Mouse (Mus musculus) spleen, postnatal 14 days (tissue): Measurements from ENCODE around the gene Lpcat2b.

Experiments
- DNase-seq, 2 experiments: peaks; one replicate each; pipeline ENCODE4 v3.0.0; 2021 to 2022; ENCODE audit warnings: low spot score in 2 of 2

Gene Lpcat2b

DNA sequence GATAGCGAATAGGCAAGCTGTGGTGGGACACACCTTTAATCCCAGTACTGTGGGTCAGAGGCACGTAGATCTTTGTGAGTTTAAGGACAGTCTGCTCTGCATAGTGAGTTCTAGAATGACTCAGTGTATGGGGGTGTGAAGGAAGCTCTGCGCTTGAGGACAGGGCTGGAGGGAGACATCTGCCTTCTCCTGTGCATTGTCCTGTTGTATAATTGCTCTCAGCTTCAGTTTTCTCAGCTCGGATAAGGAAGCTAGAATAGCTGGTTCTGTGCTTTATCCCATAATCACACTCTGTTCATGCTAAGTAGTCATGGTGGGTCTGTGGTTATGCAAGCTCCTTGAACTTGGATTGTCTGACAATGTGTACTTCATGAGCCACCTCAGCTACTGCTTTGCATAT is 17.4 kb downstream of the Lpcat2b start:
- no peak for DNase-seq

DNA sequence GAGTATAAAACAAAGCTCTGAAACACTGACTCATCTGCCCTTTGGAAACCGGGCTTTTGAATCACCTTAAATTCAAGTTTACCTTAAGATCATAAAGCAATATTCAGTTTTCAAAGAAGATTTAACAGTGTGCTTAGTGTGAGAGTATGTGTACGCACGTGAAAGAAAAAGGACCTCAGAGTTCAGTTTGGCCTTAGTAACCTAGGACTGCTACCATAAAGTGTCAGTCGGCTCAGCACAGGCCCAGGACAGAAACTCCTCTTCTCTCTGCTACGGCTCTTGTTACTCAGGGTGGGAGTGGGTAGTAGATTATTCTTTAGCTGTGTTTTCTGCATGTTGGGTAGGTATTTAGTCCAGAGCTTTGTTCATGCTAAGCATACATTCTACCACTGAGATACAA is 18.3 kb downstream of the Lpcat2b start:
- DNase-seq, result no peak

DNA sequence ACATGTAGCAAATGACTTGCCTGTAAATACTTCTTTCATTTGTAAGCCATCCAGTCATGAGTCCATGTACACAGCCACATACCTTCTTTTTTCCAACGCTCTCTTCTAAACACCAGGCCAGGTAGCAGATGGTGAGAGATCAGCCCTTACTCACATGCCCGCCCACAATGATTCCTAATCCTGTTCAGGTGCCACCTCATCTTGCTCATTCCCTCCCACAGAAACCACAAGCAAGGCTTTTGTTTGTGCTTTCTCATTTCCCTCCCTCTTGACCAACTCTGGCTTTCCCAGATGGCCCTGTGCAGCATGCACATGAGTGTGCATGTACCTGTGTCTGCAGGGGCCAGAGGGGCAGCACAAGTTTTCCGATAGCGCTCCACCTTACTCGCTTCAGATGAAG is 18.9 kb downstream of the Lpcat2b start:
- DNase-seq, result no peak

DNA sequence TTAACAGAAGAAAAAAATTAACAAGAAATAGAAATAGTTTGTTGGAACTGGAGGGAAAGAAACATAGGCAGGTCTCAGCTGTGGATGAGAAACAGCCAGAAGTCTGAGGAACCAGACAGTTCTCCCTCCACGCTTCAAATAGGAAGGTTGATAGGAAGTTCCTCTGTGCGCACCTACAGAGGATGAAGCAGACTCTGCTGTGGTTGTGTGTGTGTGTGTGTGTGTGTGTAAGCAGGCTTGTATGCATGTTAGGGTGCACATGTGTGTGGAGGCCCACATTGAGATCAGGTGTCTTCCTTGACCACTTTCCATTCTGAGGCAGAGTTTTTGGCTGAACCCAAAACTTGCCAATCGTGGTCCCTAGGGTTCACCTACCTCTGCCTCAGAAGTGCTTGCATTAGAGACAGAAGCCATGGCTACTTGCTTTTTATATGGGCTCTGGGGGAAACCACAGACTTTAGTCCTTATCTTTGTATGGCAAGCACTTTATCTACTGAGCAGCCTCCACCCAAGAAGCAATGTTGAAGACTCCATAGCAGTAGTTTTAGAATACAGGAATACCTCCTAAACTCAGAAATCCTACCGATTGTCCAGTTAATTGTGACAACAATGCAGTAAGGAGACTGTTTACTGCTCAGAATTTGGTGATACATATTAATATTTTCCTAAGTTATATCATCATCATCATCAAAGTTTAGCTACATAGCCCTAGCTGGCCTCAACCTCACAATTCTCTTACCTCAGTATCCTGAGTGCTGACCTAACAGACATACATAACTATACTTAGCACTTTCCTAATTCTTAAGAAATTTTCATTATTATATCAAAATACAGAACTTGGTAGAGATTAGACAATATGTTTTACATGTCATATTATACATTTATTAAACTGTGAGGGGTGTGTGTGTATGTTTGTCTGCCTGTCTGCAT is 31.1 kb downstream of the Lpcat2b start:
- no peak for DNase-seq

DNA sequence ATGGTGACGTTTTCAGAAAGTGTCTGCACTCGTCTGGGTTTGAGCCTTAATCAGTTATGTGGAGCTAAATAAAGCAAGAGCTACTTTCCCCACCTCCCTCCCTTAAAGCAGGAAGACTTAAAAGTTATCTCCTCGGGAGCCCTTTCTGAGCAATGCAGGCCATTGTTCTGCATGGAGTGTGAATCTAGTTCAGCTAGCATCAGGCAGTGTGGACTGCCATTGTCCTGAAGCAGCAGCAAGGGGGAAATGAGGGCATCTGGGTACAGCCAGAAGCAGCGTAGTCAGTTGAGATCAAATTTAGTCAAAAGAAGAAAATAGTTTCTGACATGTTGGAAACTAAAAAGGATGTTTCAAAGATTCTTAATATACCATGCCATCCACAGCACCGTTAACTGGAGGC is 35.2 kb downstream of the Lpcat2b start:
- DNase-seq, result no peak

DNA sequence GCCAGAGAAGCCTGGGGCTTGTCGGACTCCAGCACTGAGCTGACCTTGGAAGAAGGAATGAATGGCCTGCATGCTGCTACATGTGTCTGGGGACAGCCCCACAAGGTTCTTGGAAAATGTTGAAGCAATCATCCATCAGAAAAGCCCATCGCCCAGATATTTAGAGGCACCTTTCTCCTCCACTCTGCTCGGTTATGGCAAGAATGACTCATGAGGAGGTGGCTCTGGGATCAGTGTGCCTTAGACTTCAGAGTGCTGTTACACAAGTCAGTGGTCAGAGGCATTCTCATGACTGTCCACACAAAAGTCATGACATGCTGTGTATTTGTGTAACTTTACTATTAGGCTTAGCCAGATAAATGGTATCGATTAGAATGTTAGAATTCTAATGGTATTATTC is 35.7 kb downstream of the Lpcat2b start:
- DNase-seq, result no peak

DNA sequence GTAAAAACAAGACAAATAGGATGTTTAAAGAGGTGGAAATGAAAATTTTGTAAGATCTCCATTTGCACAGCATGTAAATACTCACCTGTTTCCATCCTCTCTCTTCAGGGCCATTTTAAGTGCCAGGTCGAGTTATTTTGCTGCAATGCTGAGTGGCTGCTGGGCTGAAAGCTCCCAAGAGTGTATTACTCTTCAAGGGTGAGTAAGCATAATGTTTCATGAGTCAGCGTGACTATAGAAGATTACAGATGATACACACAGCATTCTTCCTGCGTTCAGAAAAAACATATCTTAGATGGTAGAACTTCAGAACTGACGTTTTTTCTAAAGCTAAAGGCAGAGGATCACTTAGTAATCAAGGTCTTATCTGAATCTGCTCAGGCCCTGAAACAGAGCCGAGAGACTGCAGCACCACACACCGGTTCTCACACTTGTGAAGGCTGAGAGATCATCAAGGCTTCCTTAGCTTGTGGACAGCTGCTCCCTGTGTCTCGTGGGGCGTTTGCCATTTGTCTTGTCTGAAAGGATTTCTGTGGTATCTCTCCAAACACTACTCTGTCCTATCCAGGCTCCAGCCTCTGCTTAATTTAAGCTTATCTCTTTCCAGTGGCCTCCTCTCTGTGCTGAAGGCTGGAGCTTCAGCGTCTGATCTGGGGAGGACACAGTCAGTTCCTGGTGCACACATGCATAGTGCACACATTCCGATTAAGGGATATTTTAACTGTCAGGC is 39.4 kb downstream of the Lpcat2b start:
- DNase-seq, result no peak

DNA sequence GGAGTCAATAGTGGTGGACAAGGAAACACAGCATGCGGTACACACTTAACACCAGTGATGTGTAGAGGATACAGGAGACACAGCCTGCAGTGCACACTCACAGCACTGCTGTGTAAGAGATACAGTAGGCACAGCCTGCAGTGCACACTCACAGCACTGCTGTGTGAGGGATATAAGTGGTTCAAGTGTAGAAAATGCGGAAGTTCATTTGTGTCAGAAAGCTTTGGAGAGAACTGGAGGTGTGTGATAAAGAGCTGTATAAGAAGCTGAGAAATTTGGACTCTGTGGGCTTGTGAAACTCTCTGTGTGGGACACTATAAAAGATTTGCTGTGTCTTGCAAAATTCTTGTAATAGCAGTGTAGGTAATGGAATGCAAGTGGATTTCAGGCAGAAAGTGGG is 48.8 kb downstream of the Lpcat2b start:
- no peak for DNase-seq
